Mouse (Mus musculus) neutrophil, adult 59 days (primary cell): ENCODE results near the gene Gm3404. TPM values are rescaled to one million over a fixed set of nuclear protein-coding genes. Genes with fewer than 3 reads are reported as not detected.

ENCODE experiments used
- total RNA-seq, 2 experiments: library from RNA; stranded (reverse); gene quantifications; 1 replicate in 1 of 2; 2 replicates in 1 of 2; pipeline ENCODE4 v1.2.4; 2023

Gene Gm3404
- not detected for total RNA-seq

GRCm38 (mm10) chr5:146525501-146525900 is at the start of gene Gm3404:
Gene Gm3404 (plus strand): TSS chr5:146525801.

GRCm38 (mm10) chr5:146481665-146482064 is 43.9 kb upstream of the Gm3404 start, which contains the start of gene Gm6408:
Gene Gm6408 (plus strand): TSS chr5:146481965.

GRCm38 (mm10) chr5:146491063-146491462 is 34.5 kb upstream of the Gm3404 start, which contains the start of gene Gm6370:
Gene Gm6370 (plus strand): TSS chr5:146491363.

GRCm38 (mm10) chr5:146502099-146502498 is 23.5 kb upstream of the Gm3404 start, which contains the start of gene 4930449I24Rik:
Gene 4930449I24Rik (plus strand): TSS chr5:146502399.

GRCm38 (mm10) chr5:146513823-146514222 is 11.8 kb upstream of the Gm3404 start, which contains the start of gene Gm3402:
Gene Gm3402 (plus strand): TSS chr5:146514123.

GRCm38 (mm10) chr5:146537347-146537746 is 11.7 kb downstream of the Gm3404 start, which contains the start of gene Gm3409:
Gene Gm3409 (plus strand): TSS chr5:146537647.

GRCm38 (mm10) chr5:146555836-146556235 is 30.2 kb downstream of the Gm3404 start, which contains the start of gene Gm3415:
Gene Gm3415 (plus strand): TSS chr5:146556136.

Other genes starting within 250 kb of the Gm3404 start
- gene Wasf3, start 140.8 kb upstream of the Gm3404 start, total RNA-seq, result not detected
- gene Gm6408, start 43.8 kb upstream of the Gm3404 start, total RNA-seq, result not detected
- not detected for gene Gm6370, start 34.4 kb upstream of the Gm3404 start, total RNA-seq
- gene 4930449I24Rik, start 23.4 kb upstream of the Gm3404 start, total RNA-seq, result not detected
- gene Gm3402, start 11.7 kb upstream of the Gm3404 start, total RNA-seq, result not detected
- gene Gm3409, start 11.8 kb downstream of the Gm3404 start, total RNA-seq, result not detected
- not detected for gene Gm3415, start 30.3 kb downstream of the Gm3404 start, total RNA-seq
- under 1 TPM in 1 of 2 experiments, not detected in 1; 0.22 TPM for gene Gpr12, start 59.4 kb downstream of the Gm3404 start, total RNA-seq